Mouse (Mus musculus): Measurements from ENCODE around the gene Usp3. TPM values are rescaled to one million over a fixed set of nuclear protein-coding genes. Genes with fewer than 3 reads are reported as not detected.
A peak's percentile ranks its signal among the peaks of the same experiment; 100 is the strongest.

Usp3 gene
- polyA plus RNA-seq, 1 experiment from 2014 or later = 45.0 TPM

- no peak overlapping the region for H3K27ac ChIP-seq (ENCODE audit: low read depth, low read length)
- no peaks in the 10 kb centered on the region for H3K9me3 ChIP-seq (replicated peaks; ENCODE audit: control insufficient read depth, low read length)
- H3K4me3 ChIP-seq (ENCODE audit: low read depth, low read length) = no peak overlapping the region
- peaks cover 20% of the 10 kb centered on the region for H3K4me1 ChIP-seq (ENCODE audit: control insufficient read depth, insufficient read depth, low read length)
- H3K36me3 ChIP-seq (ENCODE audit: control insufficient read depth, insufficient read depth, low read length) = no peaks in the 10 kb centered on the region
- H3K9ac ChIP-seq (ENCODE audit: low read depth, low read length) = no peak overlapping the region
- H3K4me2 ChIP-seq = no peak overlapping the region
- no peaks in the 10 kb centered on the region for H3K27me3 ChIP-seq (ENCODE audit: control insufficient read depth, insufficient read depth, low read length)
- no peak for ATAC-seq (replicated peaks; ENCODE audit: insufficient number of reproducible peaks, low FRiP score, low TSS enrichment)
- WGBS (ENCODE audit: insufficient replicate concordance) = 40% methylated on average over 5 of the region's 5 CpGs
Observed at GRCm38 (mm10) chr9:66598636-66599035, 5.7 kb upstream of the Usp3 start.

DNA sequence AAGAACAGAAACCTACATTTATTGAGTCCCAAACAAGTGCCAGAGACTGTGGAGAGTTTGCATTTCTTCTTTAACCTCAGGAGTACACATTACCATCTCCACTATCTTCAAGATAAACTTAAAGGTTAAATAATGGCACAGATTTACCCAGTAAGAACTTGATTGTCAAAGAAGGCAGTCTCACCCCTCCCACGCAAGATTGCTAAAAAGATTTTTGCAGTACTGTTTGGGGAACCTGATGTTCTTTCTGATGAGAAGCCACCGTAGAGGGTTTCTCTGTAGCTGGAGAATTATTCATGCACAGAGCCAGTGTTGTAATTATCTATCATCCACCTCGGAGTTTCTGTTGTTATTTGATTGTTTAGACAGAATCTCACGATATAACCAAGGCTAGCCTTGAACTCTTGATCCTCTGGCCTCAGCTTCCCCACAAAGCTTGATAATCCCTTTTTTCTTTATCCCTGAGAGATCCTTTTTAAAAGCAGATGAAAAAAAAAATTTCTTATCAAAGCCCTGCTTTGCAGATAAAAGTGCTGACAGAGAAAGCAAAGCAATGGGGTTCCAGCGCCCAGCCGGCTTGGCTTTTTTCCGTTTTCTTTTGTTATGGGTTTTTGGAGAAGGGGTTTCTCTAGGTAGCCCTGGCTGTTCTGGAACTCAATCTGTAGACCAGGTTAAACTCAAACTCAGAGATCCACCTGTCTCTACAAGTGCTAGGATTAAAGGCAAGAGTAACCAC, 4.7 kb upstream of the Usp3 start:
- no peak overlapping the region for H3K4me3 ChIP-seq (ENCODE audit: low read depth, low read length)
- no peak overlapping the region for H3K9ac ChIP-seq (ENCODE audit: low read depth, low read length)
- no peak for ATAC-seq (replicated peaks; ENCODE audit: insufficient number of reproducible peaks, low FRiP score, low TSS enrichment)
- H3K27me3 ChIP-seq (ENCODE audit: control insufficient read depth, insufficient read depth, low read length) = no peaks in the 10 kb centered on the region
- WGBS (ENCODE audit: insufficient replicate concordance) = 19% methylated on average over 7 of the region's 7 CpGs
- H3K27ac ChIP-seq (ENCODE audit: low read depth, low read length) = no peak overlapping the region
- no peaks in the 10 kb centered on the region for H3K9me3 ChIP-seq (replicated peaks; ENCODE audit: control insufficient read depth, low read length)
- H3K4me2 ChIP-seq = no peak overlapping the region
- no peaks in the 10 kb centered on the region for H3K36me3 ChIP-seq (ENCODE audit: control insufficient read depth, insufficient read depth, low read length)
- H3K4me1 ChIP-seq (ENCODE audit: control insufficient read depth, insufficient read depth, low read length) = peaks cover 20% of the 10 kb centered on the region

GRCm38 (mm10) chr9:66597076-66597475, 4.1 kb upstream of the Usp3 start:
- no peaks in the 10 kb centered on the region for H3K36me3 ChIP-seq (ENCODE audit: control insufficient read depth, insufficient read depth, low read length)
- no peaks in the 10 kb centered on the region for H3K9me3 ChIP-seq (replicated peaks; ENCODE audit: control insufficient read depth, low read length)
- no peak for ATAC-seq (replicated peaks; ENCODE audit: insufficient number of reproducible peaks, low FRiP score, low TSS enrichment)
- peaks cover 20% of the 10 kb centered on the region for H3K4me1 ChIP-seq (ENCODE audit: control insufficient read depth, insufficient read depth, low read length)
- no peak overlapping the region for H3K9ac ChIP-seq (ENCODE audit: low read depth, low read length)
- no peaks in the 10 kb centered on the region for H3K27me3 ChIP-seq (ENCODE audit: control insufficient read depth, insufficient read depth, low read length)
- WGBS (ENCODE audit: insufficient replicate concordance) = 21% methylated on average over 6 of the region's 6 CpGs
- no peak overlapping the region for H3K27ac ChIP-seq (ENCODE audit: low read depth, low read length)
- no peak overlapping the region for H3K4me3 ChIP-seq (ENCODE audit: low read depth, low read length)
- H3K4me2 ChIP-seq = no peak overlapping the region

GRCm38 (mm10) chr9:66595722-66596675, 3.1 kb upstream of the Usp3 start:
- ATAC-seq (replicated peaks; ENCODE audit: insufficient number of reproducible peaks, low FRiP score, low TSS enrichment) = no peak
- Histone ChIP-seq H3K27ac (ENCODE audit: low read depth, low read length) (no peak overlapping the region), H3K4me2 (no peak overlapping the region), H3K9ac (ENCODE audit: low read depth, low read length) (no peak overlapping the region), H3K4me1 (ENCODE audit: control insufficient read depth, insufficient read depth, low read length) (peaks cover 23% of the 10 kb centered on the region), H3K4me3 (ENCODE audit: low read depth, low read length) (no peak overlapping the region), H3K36me3 (ENCODE audit: control insufficient read depth, insufficient read depth, low read length) (no peaks in the 10 kb centered on the region), H3K27me3 (ENCODE audit: control insufficient read depth, insufficient read depth, low read length) (no peaks in the 10 kb centered on the region), H3K9me3 (replicated peaks; ENCODE audit: control insufficient read depth, low read length) (no peaks in the 10 kb centered on the region)
- WGBS (ENCODE audit: insufficient replicate concordance) = 52% methylated on average over 5 of the region's 5 CpGs

DNA sequence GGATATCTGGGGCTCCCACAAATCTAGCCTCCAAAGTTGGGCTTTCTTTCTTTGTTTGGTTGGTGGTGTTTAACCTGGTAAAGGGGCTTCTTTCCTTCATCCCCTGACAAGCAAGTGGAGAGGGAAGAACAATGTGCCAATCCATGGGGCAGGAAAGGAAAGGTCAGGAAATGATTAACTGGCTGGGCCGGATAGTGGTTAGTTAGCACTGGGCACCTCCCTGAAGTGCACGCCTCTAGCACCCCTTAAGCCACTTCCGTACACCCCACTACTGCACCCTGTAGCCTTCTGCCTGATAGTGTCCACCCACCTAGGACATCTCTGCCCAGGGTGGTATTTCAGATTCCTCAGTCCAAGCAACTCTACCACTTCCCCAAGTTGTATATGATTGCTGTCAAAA, 1.1 kb upstream of the Usp3 start:
- Histone ChIP-seq H3K4me1 (ENCODE audit: control insufficient read depth, insufficient read depth, low read length) (peaks cover 28% of the 10 kb centered on the region), H3K27me3 (ENCODE audit: control insufficient read depth, insufficient read depth, low read length) (no peaks in the 10 kb centered on the region), H3K36me3 (ENCODE audit: control insufficient read depth, insufficient read depth, low read length) (no peaks in the 10 kb centered on the region), H3K9ac (ENCODE audit: low read depth, low read length) (no peak overlapping the region; the same call in 1 of the 2 replicates), H3K27ac (ENCODE audit: low read depth, low read length) (no peak overlapping the region; the same call in 1 of the 2 replicates), H3K4me3 (ENCODE audit: low read depth, low read length) (peak overlapping the region; percentile 97; the same call in 1 of the 2 replicates), H3K9me3 (replicated peaks; ENCODE audit: control insufficient read depth, low read length) (no peaks in the 10 kb centered on the region), H3K4me2 (peak overlapping the region; percentile 69)
- 69% methylated on average over 3 of the region's 3 CpGs for WGBS (ENCODE audit: insufficient replicate concordance)
- no peak for ATAC-seq (replicated peaks; ENCODE audit: insufficient number of reproducible peaks, low FRiP score, low TSS enrichment)

- peaks cover 27% of the 10 kb centered on the region for H3K4me1 ChIP-seq (ENCODE audit: control insufficient read depth, insufficient read depth, low read length)
- no peaks in the 10 kb centered on the region for H3K9me3 ChIP-seq (replicated peaks; ENCODE audit: control insufficient read depth, low read length)
- H3K9ac ChIP-seq (ENCODE audit: low read depth, low read length) = peak overlapping the region; percentile 69
Observed at GRCm38 (mm10) chr9:66593613-66593969, 649 bp upstream of the Usp3 start.

GRCm38 (mm10) chr9:66591851-66592645, 894 bp downstream of the Usp3 start:
- Histone ChIP-seq H3K9ac (ENCODE audit: low read depth, low read length) (peak overlapping the region; percentile 99), H3K27ac (ENCODE audit: low read depth, low read length) (peak overlapping the region; percentile 96), H3K4me2 (peak overlapping the region; percentile 69), H3K27me3 (ENCODE audit: control insufficient read depth, insufficient read depth, low read length) (no peaks in the 10 kb centered on the region), H3K4me1 (ENCODE audit: control insufficient read depth, insufficient read depth, low read length) (peaks cover 25% of the 10 kb centered on the region), H3K9me3 (replicated peaks; ENCODE audit: control insufficient read depth, low read length) (no peaks in the 10 kb centered on the region), H3K36me3 (ENCODE audit: control insufficient read depth, insufficient read depth, low read length) (no peaks in the 10 kb centered on the region), H3K4me3 (ENCODE audit: low read depth, low read length) (peak overlapping the region; percentile 97)
- under 1% methylated on average over 83 of the region's 83 CpGs for WGBS (ENCODE audit: insufficient replicate concordance)
- peak; percentile 66 for ATAC-seq (replicated peaks; ENCODE audit: insufficient number of reproducible peaks, low FRiP score, low TSS enrichment)

More at GRCm38 (mm10) chr9:66593613-66593969, 649 bp upstream of the Usp3 start:
- ATAC-seq (replicated peaks; ENCODE audit: insufficient number of reproducible peaks, low FRiP score, low TSS enrichment) = no peak
- peak overlapping the region; percentile 96 for H3K27ac ChIP-seq (ENCODE audit: low read depth, low read length)
- H3K4me3 ChIP-seq (ENCODE audit: low read depth, low read length) = peak overlapping the region; percentile 97
- no peaks in the 10 kb centered on the region for H3K27me3 ChIP-seq (ENCODE audit: control insufficient read depth, insufficient read depth, low read length)
- peak overlapping the region; percentile 69 for H3K4me2 ChIP-seq
- WGBS (ENCODE audit: insufficient replicate concordance) = 5% methylated on average over 12 of the region's 12 CpGs
- H3K36me3 ChIP-seq (ENCODE audit: control insufficient read depth, insufficient read depth, low read length) = no peaks in the 10 kb centered on the region

- Histone ChIP-seq H3K36me3 (ENCODE audit: control insufficient read depth, insufficient read depth, low read length) (no peaks in the 10 kb centered on the region), H3K4me1 (ENCODE audit: control insufficient read depth, insufficient read depth, low read length) (peaks cover 25% of the 10 kb centered on the region), H3K4me2 (peak overlapping the region; percentile 20; the same call in 1 of the 2 replicates), H3K27ac (ENCODE audit: low read depth, low read length) (no peak overlapping the region), H3K9me3 (replicated peaks; ENCODE audit: control insufficient read depth, low read length) (no peaks in the 10 kb centered on the region), H3K27me3 (ENCODE audit: control insufficient read depth, insufficient read depth, low read length) (no peaks in the 10 kb centered on the region), H3K4me3 (ENCODE audit: low read depth, low read length) (no peak overlapping the region), H3K9ac (ENCODE audit: low read depth, low read length) (no peak overlapping the region)
- 48% methylated on average over 2 of the region's 2 CpGs for WGBS (ENCODE audit: insufficient replicate concordance)
- no peak for ATAC-seq (replicated peaks; ENCODE audit: insufficient number of reproducible peaks, low FRiP score, low TSS enrichment)
Observed at GRCm38 (mm10) chr9:66590051-66590450, 2.9 kb downstream of the Usp3 start.
